Mouse (Mus musculus) MEL (cell line): ENCODE data around the gene Bbs5. TPM values are rescaled to one million over a fixed set of nuclear protein-coding genes. Genes with fewer than 3 reads are reported as not detected.

Experiments used
- DNase-seq: peaks from one replicate; pipeline ENCODE4 v3.0.0; 2011; ENCODE audit warnings: low read depth, low spot score
- H3K27ac ChIP-seq: 2 replicates; pipeline ENCODE4 v1.5.1; 2012; ENCODE audit warnings: low read depth, mild to moderate bottlenecking, control low read depth, low read length, moderate library complexity; ENCODE audit not compliant: control insufficient read depth
- H3K27me3 ChIP-seq, 2 experiments: fragments of 150-350 bp in 1 of 2; sonication (generic) in 1 of 2; 2 replicates each; pipeline ENCODE4 v1.6.1; 2012; ENCODE audit warnings: low read length in 2 of 2, mild to moderate bottlenecking in 2 of 2, improper control_type of control experiment in 1 of 2, moderate library complexity in 1 of 2; ENCODE audit not compliant: insufficient read depth in 2 of 2, control insufficient read depth in 1 of 2
- H3K36me3 ChIP-seq, 2 experiments: 2 replicates each; pipeline ENCODE4 v1.6.1; 2012 to 2014; ENCODE audit warnings: low read length in 2 of 2, improper control_type of control experiment in 1 of 2, inconsistent platforms in 1 of 2, mild to moderate bottlenecking in 1 of 2; ENCODE audit not compliant: insufficient read depth in 2 of 2, control insufficient read depth in 1 of 2
- H3K4me1 ChIP-seq, 2 experiments: fragments of 150-350 bp in 1 of 2; sonication (generic) in 1 of 2; 2 replicates each; pipeline ENCODE4 v1.6.1; 2012; ENCODE audit warnings: low read length in 2 of 2, improper control_type of control experiment in 1 of 2, mild to moderate bottlenecking in 1 of 2; ENCODE audit not compliant: insufficient read depth in 2 of 2, control insufficient read depth in 1 of 2
- H3K4me3 ChIP-seq, 2 experiments: fragments of 150-350 bp in 1 of 2; sonication (generic) in 1 of 2; 2 replicates each; pipeline ENCODE4 v1.5.1; 2012; ENCODE audit warnings: low read depth in 2 of 2, low read length in 2 of 2, mild to moderate bottlenecking in 2 of 2, moderate library complexity in 2 of 2, control low read depth in 1 of 2, improper control_type of control experiment in 1 of 2; ENCODE audit not compliant: control insufficient read depth in 1 of 2, insufficient read depth in 1 of 2
- H3K79me2 ChIP-seq: 2 replicates; pipeline ENCODE4 v1.6.1; 2012; ENCODE audit warnings: mild to moderate bottlenecking, low read length, moderate library complexity; ENCODE audit not compliant: control insufficient read depth, poor library complexity, insufficient read depth
- H3K9ac ChIP-seq: 2 replicates; pipeline ENCODE4 v1.6.1; 2012; ENCODE audit warnings: low read depth, mild to moderate bottlenecking, control low read depth, low read length, moderate library complexity; ENCODE audit not compliant: control insufficient read depth, poor library complexity, severe bottlenecking
- H3K9me3 ChIP-seq: fragments of 150-350 bp; sonication (generic); replicated peaks from 2 replicates; pipeline ENCODE4 v1.6.1; 2012; ENCODE audit warnings: mild to moderate bottlenecking, low read length, improper control_type of control experiment, moderate library complexity; ENCODE audit not compliant: insufficient read depth
- CHD1 ChIP-seq: IDR thresholded peaks from 2 replicates; pipeline ENCODE4 v1.6.1; 2012; ENCODE audit warnings: low read depth, mild to moderate bottlenecking, inconsistent platforms, low read length, improper control_type of control experiment
- CTCF ChIP-seq, 3 experiments: IDR thresholded peaks in 2 of 3; conservative IDR thresholded peaks in 1 of 3; 2 replicates each; pipeline ENCODE4 v1.5.1; 2011 to 2012; ENCODE audit warnings: low read length in 3 of 3, low read depth in 2 of 3, mild to moderate bottlenecking in 2 of 3, improper control_type of control experiment in 1 of 3, inconsistent platforms in 1 of 3, mixed read lengths in 1 of 3, moderate library complexity in 1 of 3; ENCODE audit not compliant: control insufficient read depth in 1 of 3, insufficient read depth in 1 of 3, poor library complexity in 1 of 3, severe bottlenecking in 1 of 3
- E2F4 ChIP-seq: IDR thresholded peaks from 2 replicates; pipeline ENCODE4 v1.6.1; 2011; ENCODE audit warnings: low read depth, low read length, improper control_type of control experiment, borderline replicate concordance
- GATA1 ChIP-seq: IDR thresholded peaks from 2 replicates; pipeline ENCODE4 v1.6.1; 2011; ENCODE audit warnings: low read depth, low read length, improper control_type of control experiment
- JUND ChIP-seq: IDR thresholded peaks from 2 replicates; pipeline ENCODE4 v1.6.1; 2011; ENCODE audit warnings: low read depth, mild to moderate bottlenecking, improper control_type of control experiment, low read length
- MAFK ChIP-seq: IDR thresholded peaks from 2 replicates; pipeline ENCODE4 v1.6.1; 2011; ENCODE audit warnings: low read depth, mild to moderate bottlenecking, low read length, improper control_type of control experiment, borderline replicate concordance
- MAX ChIP-seq: IDR thresholded peaks from 2 replicates; pipeline ENCODE4 v1.6.1; 2011; ENCODE audit warnings: low read length, improper control_type of control experiment
- MEF2A ChIP-seq: IDR thresholded peaks from 2 replicates; pipeline ENCODE4 v1.6.1; 2014; ENCODE audit warnings: low read depth, mild to moderate bottlenecking, inconsistent platforms, low read length, improper control_type of control experiment; ENCODE audit not compliant: poor library complexity, insufficient replicate concordance, severe bottlenecking; ENCODE audit errors: extremely low read depth
- POLR2AphosphoS5 ChIP-seq: IDR thresholded peaks from 2 replicates; pipeline ENCODE4 v1.6.1; 2012; ENCODE audit warnings: low read depth, borderline replicate concordance, mild to moderate bottlenecking, inconsistent platforms, low read length, moderate library complexity, mixed read lengths
- RCOR1 ChIP-seq: IDR thresholded peaks from 2 replicates; pipeline ENCODE4 v1.6.1; 2012; ENCODE audit warnings: low read depth, mild to moderate bottlenecking, inconsistent platforms, low read length, improper control_type of control experiment
- TAL1 ChIP-seq: IDR thresholded peaks from 2 replicates; pipeline ENCODE4 v1.6.1; 2012; ENCODE audit warnings: mild to moderate bottlenecking, inconsistent platforms, low read length, moderate library complexity, mixed read lengths
- USF2 ChIP-seq, 2 experiments: IDR thresholded peaks; 2 replicates each; pipeline ENCODE4 v1.6.1; 2011 to 2012; ENCODE audit warnings: improper control_type of control experiment in 2 of 2, low read length in 2 of 2, borderline replicate concordance in 1 of 2, inconsistent platforms in 1 of 2, low read depth in 1 of 2, mild to moderate bottlenecking in 1 of 2; ENCODE audit not compliant: insufficient read depth in 1 of 2
- ZMIZ1 ChIP-seq: IDR thresholded peaks from 2 replicates; pipeline ENCODE4 v1.6.1; 2012; ENCODE audit warnings: low read depth, mild to moderate bottlenecking, inconsistent platforms, low read length, improper control_type of control experiment, moderate library complexity
- polyA plus RNA-seq, 2 experiments: library from polyadenylated mRNA; stranded (reverse) in 1 of 2; unstranded in 1 of 2; fragments of >175 nt in 1 of 2; fragments of >200 nt in 1 of 2; gene quantifications; 2 replicates each; pipeline versions ENCODE4 v1.2.1 to v1.2.4; 2012; ENCODE audit warnings: low replicate concordance in 2 of 2, low read depth in 1 of 2; ENCODE audit not compliant: insufficient read length in 2 of 2, insufficient read depth in 1 of 2, missing spikeins in 1 of 2
- total RNA-seq: library from RNA; depleted of rRNA; stranded (reverse); fragments of 300-350 nt; gene quantifications from 2 replicates; pipeline ENCODE4 v1.2.3, GENCODE M21; 2012

Bbs5 gene
- total and polyA plus RNA-seq, 3 experiments = 5.4 to 5.7 TPM; not detected in 1

GRCm38 (mm10) chr2:69700446-69700845 lies 53.5 kb downstream of the Bbs5 start:
- H3K4me3 ChIP-seq = no peak overlapping the region
- no peak for DNase-seq
- H3K79me2 ChIP-seq = no peaks in the 10 kb centered on the region
- TF ChIP-seq GATA1 (no peak), MAX (no peak), MEF2A (no peak), CTCF (IDR thresholded peaks at IDR 0.05 in 2 of 3, conservative IDR thresholded peaks at IDR 0.05 in 1 of 3; ENCODE audit: control insufficient read depth in 1 of 3, insufficient read depth in 1 of 3, low read depth in 2 of 3, low read length in 3 of 3, poor library complexity in 1 of 3, severe bottlenecking in 1 of 3) (no peak), CHD1 (no peak), MAFK (no peak)
- no peak overlapping the region for H3K9ac ChIP-seq
- peaks cover 0 to under 1% of the 10 kb centered on the region in 2 experiments; a peak in 2 of 4 replicates for H3K36me3 ChIP-seq
- H3K27me3 ChIP-seq = no peaks in the 10 kb centered on the region
- no peak overlapping the region for H3K27ac ChIP-seq
- H3K9me3 ChIP-seq = no peaks in the 10 kb centered on the region
- H3K4me1 ChIP-seq = no peaks in the 10 kb centered on the region

- H3K9ac ChIP-seq = no peak overlapping the region
- H3K27me3 ChIP-seq = peaks cover 0 to 6% of the 10 kb centered on the region in 2 experiments; a peak in 2 of 4 replicates
- H3K4me1 ChIP-seq = no peaks in the 10 kb centered on the region
- peaks cover 2% of the 10 kb centered on the region; the same call in 1 of the 2 replicates for H3K79me2 ChIP-seq
- H3K4me3 ChIP-seq = no peak overlapping the region
- TF ChIP-seq RCOR1 = no peak
- no peak for TF ChIP-seq E2F4
- TF ChIP-seq POLR2AphosphoS5 = no peak
- TF ChIP-seq ZMIZ1 = no peak
- no peak for TF ChIP-seq CTCF (IDR thresholded peaks at IDR 0.05 in 2 of 3, conservative IDR thresholded peaks at IDR 0.05 in 1 of 3; ENCODE audit: control insufficient read depth in 1 of 3, insufficient read depth in 1 of 3, low read depth in 2 of 3, low read length in 3 of 3, poor library complexity in 1 of 3, severe bottlenecking in 1 of 3)
- no peak for TF ChIP-seq USF2 (IDR thresholded peaks at IDR 0.05; ENCODE audit: borderline replicate concordance in 1 of 2, insufficient read depth in 1 of 2, low read depth in 1 of 2, low read length in 2 of 2)
- TF ChIP-seq MAX = no peak
- no peak for TF ChIP-seq TAL1
- no peak for TF ChIP-seq JUND
- peaks cover 1 to 6% of the 10 kb centered on the region in 2 experiments; a peak in 3 of 4 replicates for H3K36me3 ChIP-seq
- H3K9me3 ChIP-seq = no peaks in the 10 kb centered on the region
- no peak for DNase-seq
- no peak overlapping the region for H3K27ac ChIP-seq
Measured at GRCm38 (mm10) chr2:69712171-69712570, 65.2 kb downstream of the Bbs5 start.
